8 mouse cellular contexts compared by ENCODE assay signal in the genomic region with DNA sequence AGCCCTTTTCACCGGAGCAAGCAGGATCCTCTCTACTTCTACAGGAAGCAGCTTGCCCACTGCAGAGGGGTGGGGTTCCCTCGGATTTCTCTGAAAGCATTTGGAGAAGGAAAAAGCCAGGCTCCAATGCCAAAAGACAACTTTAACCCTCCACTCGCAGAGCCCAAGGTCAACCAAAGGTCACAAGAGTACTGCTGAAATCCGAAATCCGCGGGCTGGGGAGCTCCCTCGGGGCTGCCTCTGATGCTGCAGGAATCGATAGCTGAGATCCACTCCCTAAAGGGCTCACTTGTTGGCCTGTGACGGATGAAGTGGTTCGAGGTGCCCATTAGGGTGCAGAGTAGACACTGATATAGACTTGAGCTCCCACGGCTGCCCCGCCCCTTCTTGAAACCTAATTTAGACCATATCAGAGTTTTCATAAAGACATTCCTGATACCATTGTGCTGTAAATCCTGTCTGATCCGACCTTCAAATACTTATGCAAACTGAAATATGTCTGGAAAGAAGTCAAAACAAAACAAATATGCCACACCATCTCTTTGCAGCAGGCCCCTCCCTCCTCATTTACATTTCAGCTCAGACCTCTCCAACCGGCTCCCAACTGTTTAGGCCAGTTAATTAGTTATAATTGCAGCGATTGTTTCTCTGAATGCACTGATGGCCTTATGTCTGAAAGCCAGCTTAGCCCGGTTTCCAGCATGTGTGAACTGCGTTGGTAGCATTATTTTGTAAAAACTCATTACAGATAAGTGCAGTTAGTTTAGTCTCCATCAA.
DNase-seq lines count a peak whose midpoint lies in the region; ATAC-seq and TF ChIP-seq lines count a peak whose summit lies in the region.

No protein-coding gene starts in this region.

- H3K27me3 ChIP-seq in embryonic facial prominence, embryonic 15.5 days, result no peaks in the 10 kb centered on the region
- no peaks in the 10 kb centered on the region for H3K27me3 ChIP-seq in kidney, adult 2 months (replicated peaks; ENCODE audit: control insufficient read depth, insufficient read depth, low read length)
- H3K27me3 ChIP-seq in stomach, postnatal 0 days (ENCODE audit: control insufficient read depth, insufficient read depth, low read length), result no peaks in the 10 kb centered on the region

- TF ChIP-seq POLR2A in kidney, adult 2 months (IDR thresholded peaks at IDR 0.05; ENCODE audit: low read depth, low read length), result no peak

- H3K9ac ChIP-seq in embryonic facial prominence, embryonic 15.5 days, result no peak overlapping the region
- H3K9ac ChIP-seq in stomach, postnatal 0 days (ENCODE audit: low read length), result peak overlapping the region; percentile 35; the same call in 1 of the 2 replicates

- H3K27ac ChIP-seq in embryonic facial prominence, embryonic 15.5 days (replicated peaks), result peak overlapping the region; percentile 68
- H3K27ac ChIP-seq in kidney, adult 2 months (ENCODE audit: insufficient read depth, low read depth, low read length), result peak overlapping the region; percentile 69
- H3K27ac ChIP-seq in stomach, postnatal 0 days (replicated peaks), result peak overlapping the region; percentile 67

- no peaks in the 10 kb centered on the region for H3K36me3 ChIP-seq in embryonic facial prominence, embryonic 15.5 days
- H3K36me3 ChIP-seq in kidney, adult 2 months (ENCODE audit: control insufficient read depth, insufficient read depth, low read length), result no peaks in the 10 kb centered on the region
- H3K36me3 ChIP-seq in stomach, postnatal 0 days (ENCODE audit: control insufficient read depth, insufficient read depth, low read length), result no peaks in the 10 kb centered on the region

- H3K9me3 ChIP-seq in embryonic facial prominence, embryonic 15.5 days (replicated peaks), result no peaks in the 10 kb centered on the region
- H3K9me3 ChIP-seq in stomach, postnatal 0 days (ENCODE audit: control insufficient read depth, low read length), result no peaks in the 10 kb centered on the region

- H3K4me3 ChIP-seq in embryonic facial prominence, embryonic 15.5 days (replicated peaks), result 0 out of 2 replicates have a peak overlapping the region, but pooled peaks have one; percentile 3
- no peak overlapping the region for H3K4me3 ChIP-seq in kidney, adult 2 months (ENCODE audit: insufficient read depth, low read depth, low read length)
- H3K4me3 ChIP-seq in stomach, postnatal 0 days (ENCODE audit: low read depth, low read length), result no peak overlapping the region

- TF ChIP-seq CTCF in kidney, adult 2 months (conservative IDR thresholded peaks at IDR 0.05; ENCODE audit: insufficient read depth, insufficient read length, low read depth, low read length), result no peak
- peak; percentile 27 for TF ChIP-seq CTCF in stomach, postnatal 0 days (IDR thresholded peaks at IDR 0.05; ENCODE audit: low read depth)

- WGBS in embryonic facial prominence, embryonic 15.5 days, result 21% methylated on average over 17 of the region's 17 CpGs
- 16% methylated on average over 17 of the region's 17 CpGs for WGBS in kidney, adult 2 months
- 20% methylated on average over 17 of the region's 17 CpGs for WGBS in stomach, postnatal 0 days

- peak; percentile 53 for DNase-seq in embryo, embryonic 10 days (ENCODE audit: low spot score)
- no peak for DNase-seq in embryo, embryonic 11 days
- peak; percentile 65 for DNase-seq in A20 (ENCODE audit: low read depth, low spot score)
- DNase-seq in kidney, adult 2 months, result peak; percentile 48
- DNase-seq in stomach, postnatal 0 days (ENCODE audit: low spot score), result peak; percentile 43
- no peak for DNase-seq in left cerebral cortex, postnatal 10 days (ENCODE audit: extremely low spot score in 1 of 2, low spot score in 2 of 2)
- DNase-seq in gastrocnemius, postnatal 10 days, result no peak

- intact Hi-C loops in left cerebral cortex, postnatal 10 days (cut with DNase I), result no loop called here

- ATAC-seq in embryonic facial prominence, embryonic 15.5 days (ENCODE audit: insufficient number of reproducible peaks, low FRiP score, low TSS enrichment, low read depth), result no peak
- ATAC-seq in stomach, postnatal 0 days (ENCODE audit: low FRiP score, low TSS enrichment), result peak; percentile 35; the same call in 1 of the 2 replicates

- TF ChIP-seq EP300 in stomach, postnatal 0 days (optimal IDR thresholded peaks at IDR 0.05), result no peak

- H3K4me2 ChIP-seq in embryonic facial prominence, embryonic 15.5 days (replicated peaks), result peak overlapping the region; percentile 38
- H3K4me2 ChIP-seq in stomach, postnatal 0 days (replicated peaks; ENCODE audit: low read depth), result peak overlapping the region; percentile 38

- peaks cover 25% of the 10 kb centered on the region for H3K4me1 ChIP-seq in embryonic facial prominence, embryonic 15.5 days
- H3K4me1 ChIP-seq in kidney, adult 2 months (ENCODE audit: control insufficient read depth, insufficient read depth, low read length), result peaks cover 19% of the 10 kb centered on the region; the same call in 1 of the 2 replicates
- no peaks in the 10 kb centered on the region for H3K4me1 ChIP-seq in stomach, postnatal 0 days (replicated peaks; ENCODE audit: control insufficient read depth, insufficient read depth)

Comparison
In these comparisons a context has a peak if more than half of its experiments do, and no peak if none do; other contexts are left out.
1. DNase-seq: peak in embryo, embryonic 10 days (single experiment), A20 (single experiment), kidney, adult 2 months (single experiment) and stomach, postnatal 0 days (single experiment); none in embryo, embryonic 11 days (single experiment), left cerebral cortex, postnatal 10 days (0 of 2) and gastrocnemius, postnatal 10 days (single experiment).
2. Peak in every context shown above with its lines, with median percentiles within 50 percentile points of each other: H3K27ac ChIP-seq.